Mouse (Mus musculus) right cerebral cortex, adult 18-20 months (tissue): ENCODE data around the gene Soat2.
"Not testable (repeated sequence)": the region's sequence is repeated elsewhere in the genome, so short reads cannot be mapped to it uniquely, and the experiment has no call there.

Experiments used
- DNase-seq: peaks from one replicate; pipeline ENCODE4 v3.0.0; 2022; ENCODE audit warnings: mixed read lengths

Soat2 gene

GRCm38 (mm10) chr15:102147674-102148402, 2.5 kb upstream of the Soat2 start:
- no peak for DNase-seq

GRCm38 (mm10) chr15:102149561-102149960, 765 bp upstream of the Soat2 start:
- no peak for DNase-seq

- DNase-seq, result no peak
Observed at GRCm38 (mm10) chr15:102152646-102153045, 2.3 kb downstream of the Soat2 start.

DNA sequence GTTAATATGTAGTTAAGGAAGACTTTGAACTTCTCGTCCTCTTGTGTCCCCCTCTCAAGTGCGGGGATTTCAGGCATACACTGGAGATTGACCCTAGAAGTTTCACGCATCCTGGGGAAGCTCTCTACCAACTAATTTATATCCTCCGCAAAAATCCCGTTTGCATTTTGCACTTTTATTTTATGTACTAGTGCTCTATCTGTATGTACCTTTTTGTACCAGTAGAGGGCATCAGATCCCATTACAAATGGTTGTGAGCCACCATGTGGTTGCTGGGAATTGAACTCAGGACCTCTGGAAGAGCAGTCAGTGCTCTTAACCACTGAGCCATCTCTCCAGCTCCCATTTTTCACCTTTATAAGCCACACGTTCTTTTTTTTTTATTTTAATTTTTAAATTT, 4.7 kb downstream of the Soat2 start:
- not testable (repeated sequence) for DNase-seq

GRCm38 (mm10) chr15:102156836-102157235, 6.5 kb downstream of the Soat2 start:
- DNase-seq, result no peak

DNA sequence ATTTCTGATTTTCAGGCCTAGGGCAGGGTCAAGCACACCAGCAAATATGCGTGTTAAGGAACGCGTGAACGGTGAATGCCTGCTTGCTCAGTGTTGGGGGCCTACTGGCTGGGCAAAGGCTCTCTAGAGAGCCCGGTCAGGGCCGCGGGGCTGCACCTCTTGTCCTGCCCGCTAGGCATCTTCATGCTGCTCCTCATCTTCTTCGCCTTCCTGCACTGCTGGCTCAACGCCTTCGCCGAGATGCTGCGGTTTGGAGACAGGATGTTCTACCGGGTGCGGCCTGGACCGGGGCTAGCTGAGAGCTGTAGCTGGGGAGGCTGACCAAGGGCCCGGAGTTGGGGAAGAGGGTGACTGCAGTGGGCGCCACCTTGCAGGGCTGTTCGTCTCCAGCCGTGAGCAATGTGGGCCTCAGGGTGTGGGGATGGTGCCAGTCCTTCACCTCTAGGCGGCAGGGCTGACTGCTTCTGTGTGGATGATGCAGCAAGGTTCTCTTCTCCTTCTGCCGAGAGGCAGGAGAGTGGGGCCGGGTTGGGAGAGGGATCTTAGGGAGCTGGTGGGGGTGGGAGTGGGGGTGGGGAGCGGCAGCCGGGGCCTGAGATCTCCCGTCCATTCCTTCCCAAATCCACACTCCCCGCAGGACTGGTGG, 10.2 kb downstream of the Soat2 start:
- DNase-seq, result no peak

DNA sequence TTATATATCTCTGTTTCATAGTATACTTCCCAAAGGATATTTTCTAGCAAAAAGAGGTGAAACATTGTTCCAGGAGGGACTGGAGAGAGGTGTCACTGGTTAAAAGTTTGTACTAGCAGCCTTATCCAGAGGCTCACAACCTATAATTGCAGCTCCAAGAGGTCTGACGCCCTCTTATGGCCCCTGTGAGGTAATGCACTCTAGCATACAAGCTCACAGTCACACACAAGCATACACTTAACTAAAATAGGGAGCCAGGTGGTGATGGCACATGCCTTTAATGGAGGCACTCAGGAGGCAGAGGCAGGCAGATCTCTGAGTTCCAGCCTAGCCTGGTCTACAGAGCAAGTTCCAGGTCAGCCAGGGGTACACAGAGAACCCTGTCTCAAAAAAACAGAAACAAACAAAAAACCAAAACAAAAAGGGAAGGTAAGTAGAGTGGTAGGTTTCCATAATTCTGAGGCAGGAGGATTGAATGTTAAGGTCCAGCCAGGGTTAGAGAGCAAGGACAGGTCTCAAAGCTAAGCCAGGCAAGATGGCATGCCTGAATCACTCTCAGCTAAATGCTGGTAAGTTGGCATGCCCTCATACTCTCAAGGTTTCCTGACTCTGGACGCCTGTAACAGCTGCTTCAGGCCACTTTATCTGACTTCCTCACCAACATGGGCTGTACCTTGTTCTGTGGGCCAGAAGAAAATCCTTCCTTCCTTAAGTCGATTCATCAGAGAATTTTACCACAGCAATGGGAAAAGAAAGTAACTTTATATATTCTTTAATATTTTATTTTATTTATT, 13.8 kb downstream of the Soat2 start:
- DNase-seq, result no peak

GRCm38 (mm10) chr15:102165468-102166100, 15.3 kb downstream of the Soat2 start:
- no peak for DNase-seq

- no peak for DNase-seq
Observed at GRCm38 (mm10) chr15:102167620-102168021, 17.3 kb downstream of the Soat2 start.

- no peak for DNase-seq
Observed at GRCm38 (mm10) chr15:102169064-102169463, 18.7 kb downstream of the Soat2 start.

DNA sequence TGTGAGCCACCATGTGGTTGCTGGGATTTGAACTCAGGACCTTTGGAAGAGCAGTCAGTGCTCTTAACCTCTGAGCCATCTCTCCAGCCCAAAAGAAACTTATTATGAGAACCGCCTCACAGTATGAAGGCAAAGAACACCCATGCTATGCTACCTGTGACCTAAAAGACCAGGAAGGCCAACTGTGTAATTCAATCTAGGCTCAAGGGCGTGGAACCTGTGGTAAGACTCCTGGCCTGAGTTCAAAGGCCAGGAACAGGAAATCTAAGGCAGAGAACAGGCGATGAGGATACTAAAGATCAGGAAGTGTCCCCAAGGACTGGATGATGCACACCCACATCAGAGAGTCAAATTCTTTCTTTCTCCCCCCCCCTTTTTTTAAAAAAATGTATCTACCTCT, 23.3 kb downstream of the Soat2 start:
- no peak for DNase-seq

DNA sequence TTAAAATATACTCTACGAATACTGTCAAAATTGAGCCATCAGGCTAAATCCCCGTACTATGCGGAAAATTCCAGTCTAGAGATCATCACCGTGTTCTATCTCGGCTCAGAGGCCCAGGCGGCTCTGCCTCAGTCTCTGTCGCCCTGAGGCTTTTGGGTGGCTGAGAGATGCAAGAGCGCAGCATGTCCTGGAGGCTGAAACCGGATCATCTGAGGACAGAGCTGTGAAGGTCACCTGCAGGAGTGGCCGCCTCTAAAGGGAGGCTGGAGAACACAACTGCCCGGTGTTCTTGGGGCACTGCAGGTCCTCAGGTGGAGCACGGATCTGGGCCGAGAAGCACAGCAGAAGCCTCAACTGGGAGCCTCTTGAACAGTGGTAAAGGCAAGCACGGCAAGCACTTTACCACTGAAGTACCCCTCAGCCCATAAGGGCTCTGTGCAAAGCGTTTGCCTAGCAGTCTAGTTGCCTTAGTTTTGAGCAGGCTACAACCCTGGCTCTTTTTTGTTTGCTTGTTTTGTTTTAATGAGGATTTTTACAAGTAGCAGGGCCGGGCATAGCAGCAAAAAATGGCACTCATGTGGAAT, 25.5 kb downstream of the Soat2 start:
- no peak for DNase-seq

- DNase-seq, result no peak
Observed at GRCm38 (mm10) chr15:102176571-102177316, 26.4 kb downstream of the Soat2 start.

GRCm38 (mm10) chr15:102177417-102177816, 27.1 kb downstream of the Soat2 start:
- DNase-seq, result no peak

DNA sequence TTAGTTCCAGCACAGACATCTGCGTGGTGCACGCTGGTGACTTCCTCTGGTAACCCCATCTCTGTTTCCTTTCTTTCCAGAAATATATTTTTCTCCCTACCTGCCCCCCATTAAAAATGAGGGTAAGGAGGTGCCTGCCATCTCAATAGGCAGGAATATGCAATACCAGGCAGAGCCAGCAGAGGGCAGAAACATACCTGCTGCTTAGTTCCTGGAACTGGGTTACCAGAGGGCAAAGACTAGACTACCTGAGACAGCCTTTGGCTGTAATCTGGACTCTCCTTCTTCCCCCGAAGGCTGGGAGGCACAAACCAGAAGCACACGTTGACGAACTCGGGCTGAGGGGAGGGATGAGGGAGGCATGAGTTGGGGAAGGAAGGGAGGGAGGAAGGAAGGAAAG, 28.0 kb downstream of the Soat2 start:
- peak; percentile 73 for DNase-seq

- DNase-seq, result no peak
Observed at GRCm38 (mm10) chr15:102179106-102179505, 28.8 kb downstream of the Soat2 start.

DNA sequence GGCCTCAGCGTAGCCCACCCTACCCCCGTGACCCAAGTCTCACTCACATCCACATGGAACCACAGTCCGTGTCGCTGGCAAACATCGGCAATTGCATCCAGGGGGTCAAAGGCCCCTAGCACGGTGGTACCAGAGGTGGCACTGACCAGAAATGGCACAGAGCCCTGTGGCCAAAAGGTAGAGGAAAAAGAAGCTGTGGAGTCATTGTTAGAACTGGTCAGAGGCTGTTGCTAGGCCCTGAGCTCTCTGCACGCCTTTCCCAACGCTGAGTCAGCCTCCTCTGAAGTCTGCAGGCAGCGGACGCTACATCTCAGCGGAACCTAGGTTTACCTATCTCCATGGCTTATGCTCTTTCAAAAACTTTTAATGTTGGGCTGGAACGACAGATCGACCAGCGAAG, 29.6 kb downstream of the Soat2 start:
- DNase-seq, result no peak

DNA sequence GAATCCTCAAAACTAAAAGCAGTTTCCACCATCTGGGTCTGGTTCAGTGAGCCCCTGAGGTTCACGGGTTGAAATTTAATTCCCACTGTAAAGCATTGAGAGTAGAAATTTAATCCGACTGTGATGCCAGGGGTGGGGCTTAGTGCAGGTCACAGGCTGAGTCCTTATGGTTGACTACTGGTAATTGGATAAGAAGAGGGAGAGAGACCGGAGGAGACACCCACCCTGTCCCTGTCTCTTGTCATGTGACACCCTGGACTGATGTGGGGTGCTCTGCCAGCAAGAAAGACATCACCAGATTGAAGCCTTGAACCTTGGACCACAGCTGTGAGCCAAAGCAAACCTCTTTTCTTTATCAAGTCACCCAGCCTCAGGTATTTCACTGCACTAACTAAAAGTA, 32.8 kb downstream of the Soat2 start:
- DNase-seq, result no peak

DNA sequence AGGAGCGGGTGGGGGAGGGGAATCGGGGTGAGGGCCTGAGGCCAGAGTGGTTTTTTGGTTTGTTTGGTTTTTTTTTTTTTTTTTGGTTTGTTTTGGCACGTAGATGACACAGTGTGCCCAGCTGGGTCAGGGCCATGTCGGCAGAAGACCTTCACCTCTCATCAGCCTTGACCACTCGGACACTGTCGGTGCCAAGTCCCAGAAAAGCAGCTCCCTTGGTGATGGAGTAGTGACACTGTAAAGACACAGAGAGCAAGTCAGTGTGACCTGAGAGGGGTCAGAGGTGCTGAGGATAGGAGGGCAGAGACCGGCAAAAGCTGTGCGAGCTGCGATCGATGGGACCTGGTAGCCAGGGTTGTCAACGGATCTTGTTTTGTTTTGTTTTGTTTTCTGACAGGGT, 35.9 kb downstream of the Soat2 start:
- no peak for DNase-seq

DNA sequence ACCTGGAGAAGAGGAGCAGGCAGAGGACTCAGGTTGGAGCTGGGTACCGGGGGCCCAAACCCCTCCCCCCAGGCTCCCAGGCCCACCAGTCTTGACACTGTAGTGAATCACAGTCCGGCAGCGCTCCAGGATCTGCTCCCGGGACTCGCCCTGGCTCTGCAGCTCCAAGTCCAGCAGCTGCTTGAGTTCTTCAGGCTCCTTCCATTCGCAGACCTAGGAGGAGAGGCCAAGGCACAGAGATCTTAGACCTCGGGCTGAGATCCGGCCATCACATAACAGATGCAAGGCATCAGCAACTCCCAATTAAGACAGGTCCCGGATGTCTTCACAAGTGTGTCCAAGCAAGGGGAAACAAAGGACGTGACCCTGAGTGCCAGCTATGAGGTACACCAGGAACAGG, 37.8 kb downstream of the Soat2 start:
- DNase-seq, result no peak

- no peak for DNase-seq
Observed at GRCm38 (mm10) chr15:102188883-102189282, 38.6 kb downstream of the Soat2 start.

DNA sequence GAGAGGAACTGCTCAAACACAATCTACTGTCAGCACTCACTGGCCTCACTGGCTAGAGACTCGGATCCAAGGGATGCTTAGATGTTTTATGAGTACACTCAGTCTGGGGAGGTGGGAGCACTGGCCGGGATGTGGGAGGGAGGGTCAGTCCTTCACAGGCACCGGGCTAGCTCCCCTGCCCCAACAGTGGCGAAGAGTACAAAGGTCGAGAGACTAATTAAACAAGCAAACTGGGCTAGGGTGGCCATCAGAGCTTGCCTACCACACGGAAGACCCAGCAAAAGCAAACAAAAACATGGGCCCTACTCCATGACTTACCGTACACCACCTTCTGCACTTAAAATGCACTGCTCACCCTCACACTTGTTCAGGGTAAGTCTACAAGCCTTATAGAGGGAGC, 41.4 kb downstream of the Soat2 start:
- DNase-seq, result no peak
